Mouse (Mus musculus): ENCODE data around the gene Eif3l.

GRCm38 (mm10) chr15:79038331-79038730 is 36.6 kb upstream of the Eif3l start:
- TF ChIP-seq POLR2A (IDR thresholded peaks at IDR 0.05; ENCODE audit: control insufficient read depth in 1 of 2, insufficient read depth in 1 of 2, low read depth in 1 of 2, low read length in 2 of 2, poor library complexity in 1 of 2) (no peak), GATA1 (IDR thresholded peaks at IDR 0.05; ENCODE audit: low read depth, low read length) (no peak), CTCF (IDR thresholded peaks at IDR 0.05 in 2 of 3, conservative IDR thresholded peaks at IDR 0.05 in 1 of 3; ENCODE audit: control insufficient read depth in 1 of 3, insufficient read depth in 1 of 3, low read depth in 2 of 3, low read length in 3 of 3, poor library complexity in 1 of 3, severe bottlenecking in 1 of 3) (no peak), ZMIZ1 (IDR thresholded peaks at IDR 0.05; ENCODE audit: low read depth, low read length) (no peak)
